In the genomic region with DNA sequence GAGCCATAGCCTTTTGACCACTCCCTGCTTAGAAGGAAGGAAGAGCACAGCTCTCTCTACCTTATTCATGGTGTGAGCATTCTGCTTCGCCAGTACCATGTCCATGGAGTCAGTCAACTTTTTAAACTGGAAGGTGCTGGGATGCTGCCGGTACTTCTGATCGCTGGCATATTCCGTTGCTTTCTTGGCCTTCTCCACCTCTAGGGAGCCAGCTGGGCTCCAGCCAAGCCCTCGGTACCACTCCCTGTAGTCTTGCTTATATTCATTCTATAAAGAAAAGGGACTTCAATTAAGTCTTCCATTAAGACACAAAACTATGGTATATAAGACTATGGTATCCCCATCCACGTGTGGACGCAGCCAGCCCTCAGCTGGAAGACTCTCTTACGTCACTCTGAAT, we compare ENCODE assay signal across 17 mouse cellular contexts.
A peak's percentile ranks its signal among the peaks of the same experiment; 100 is the strongest.
DNase-seq lines count a peak whose midpoint lies in the region; TF ChIP-seq lines count a peak whose summit lies in the region.
"Had no signal": no experiment of that assay in that cellular context is flagged by ENCODE, and none has a peak within 500 bp of the region (broad histone marks: within the 10 kb centered on the region; RNA-seq: fewer than 3 reads in every experiment).

No protein-coding gene starts in this region.

- no peak for TF ChIP-seq CTCF in gastrocnemius, adult 2 months (IDR thresholded peaks at IDR 0.05)

- peak; percentile 54 to 55 for DNase-seq in cerebellum, postnatal 10 days
- no peak for DNase-seq in cerebellum, adult 11-12 months
- peak; percentile 69 for DNase-seq in gastrocnemius, adult 2 months
- no peak for DNase-seq in gastrocnemius, adult 8-10 months (ENCODE audit: low spot score in 2 of 2)
- peak; percentile 32 for DNase-seq in gastrocnemius, postnatal 14 days
- no peak for DNase-seq in gastrocnemius, postnatal 36 days
- DNase-seq: adrenal gland, adult 8-10 months; adrenal gland, postnatal 25 days; cerebellum, adult 11 months; cerebellum, adult 2 months; cerebellum, adult 9-10 months; embryo, embryonic 11 days had no signal

- intact Hi-C loops in gastrocnemius, adult 2 months (cut with DNase I): no loop called here
- intact Hi-C loops in gastrocnemius, postnatal 14 days (cut with DNase I; ENCODE audit: low total_unique reads): no loop called here
- intact Hi-C loops in gastrocnemius, postnatal 36 days (cut with DNase I): no loop called here

- H3K27ac ChIP-seq in gastrocnemius, adult 2 months: peak overlapping the region; percentile 40
- H3K27ac ChIP-seq: embryonic facial prominence, embryonic 13.5 days; embryonic facial prominence, embryonic 15.5 days; forebrain, embryonic 10.5 days; forebrain, embryonic 12.5 days had no signal

- peak overlapping the region; percentile 26; the same call in 1 of the 2 replicates for H3K4me3 ChIP-seq in gastrocnemius, adult 2 months
- H3K4me3 ChIP-seq: embryonic facial prominence, embryonic 13.5 days; embryonic facial prominence, embryonic 15.5 days; erythroblast, embryonic 14.5 days; forebrain, embryonic 10.5 days; forebrain, embryonic 12.5 days had no signal

Comparison
In these comparisons a context has a peak if more than half of its experiments do, and no peak if none do; other contexts are left out.
1. DNase-seq: peak in cerebellum, postnatal 10 days (2 of 2), gastrocnemius, adult 2 months (single experiment) and gastrocnemius, postnatal 14 days (single experiment); none in cerebellum, adult 11-12 months (single experiment), gastrocnemius, adult 8-10 months (0 of 2) and gastrocnemius, postnatal 36 days (0 of 2).